Mouse (Mus musculus) kidney, adult 2 months (tissue): ENCODE measurements around the gene Endog. TPM values are rescaled to one million over a fixed set of nuclear protein-coding genes. Genes with fewer than 3 reads are reported as not detected.
"Not testable (repeated sequence)": the region's sequence is repeated elsewhere in the genome, so short reads cannot be mapped to it uniquely, and the experiment has no call there.

Experiments
- DNase-seq: peaks from one replicate; pipeline ENCODE4 v3.0.0; 2021
- H3K27ac ChIP-seq: fragments of 200-500 bp; 2 replicates; pipeline ENCODE4 v1.5.1; 2012; ENCODE audit warnings: low read depth, low read length, control low read depth, inconsistent platforms; ENCODE audit not compliant: insufficient read depth
- H3K27me3 ChIP-seq: fragments of 200-500 bp; replicated peaks from 2 replicates; pipeline ENCODE4 v1.6.1; 2012; ENCODE audit warnings: mild to moderate bottlenecking, moderate library complexity, low read length, inconsistent platforms; ENCODE audit not compliant: control insufficient read depth, insufficient read depth
- H3K36me3 ChIP-seq: fragments of 200-500 bp; 2 replicates; pipeline ENCODE4 v1.6.1; 2012; ENCODE audit warnings: mild to moderate bottlenecking, moderate library complexity, low read length, inconsistent platforms; ENCODE audit not compliant: control insufficient read depth, insufficient read depth
- H3K4me1 ChIP-seq: fragments of 200-500 bp; 2 replicates; pipeline ENCODE4 v1.6.1; 2011; ENCODE audit warnings: low read length; ENCODE audit not compliant: control insufficient read depth, insufficient read depth
- H3K4me3 ChIP-seq: fragments of 200-500 bp; 2 replicates; pipeline ENCODE4 v1.5.1; 2011; ENCODE audit warnings: mild to moderate bottlenecking, low read depth, low read length, control low read depth; ENCODE audit not compliant: insufficient read depth
- CTCF ChIP-seq: fragments of 200-500 bp; conservative IDR thresholded peaks from 2 replicates; pipeline ENCODE4 v1.5.1; 2011; ENCODE audit warnings: low read depth, mild to moderate bottlenecking, control low read depth, low read length, moderate library complexity, mixed read lengths; ENCODE audit not compliant: insufficient read depth, insufficient read length
- POLR2A ChIP-seq: fragments of 200-500 bp; IDR thresholded peaks from one replicate; pipeline ENCODE4 v1.6.1; 2011; ENCODE audit warnings: low read depth, low read length, control low read depth
- WGBS: fragments of 180-500 bp; shearing (Covaris S2); methylation state at CpG from one replicate; pipeline ENCODE4 v1.1.7; 2018; 5-methylcytosine and 5-hydroxymethylcytosine counted together
- polyA plus RNA-seq: library from polyadenylated mRNA; depleted of rRNA; stranded (reverse); fragments of >200 nt; gene quantifications from 2 replicates; pipeline ENCODE4 v1.2.3, GENCODE M21; 2012; rRNA removed

Gene Endog
- polyA plus RNA-seq, result 78.0 and 98.0 TPM in 2 replicates

- Histone ChIP-seq H3K36me3 (no peaks in the 10 kb centered on the region), H3K27me3 (no peaks in the 10 kb centered on the region), H3K4me3 (peak within 1 kb of the TSS; percentile 68), H3K4me1 (peaks cover 4% of the 10 kb centered on the region; the same call in 1 of the 2 replicates), H3K27ac (peak within 1 kb of the TSS; percentile 48)
- under 1% methylated on average over 75 of the region's 75 CpGs for WGBS
- DNase-seq, result peak; percentile 95
- TF ChIP-seq POLR2A (peak; percentile 97), CTCF (no peak)
These were observed at the start of gene Endog for GRCm38 (mm10) chr2:30171371-30171996. Gene Endog, plus strand, starts transcription at chr2:30171493.

DNA sequence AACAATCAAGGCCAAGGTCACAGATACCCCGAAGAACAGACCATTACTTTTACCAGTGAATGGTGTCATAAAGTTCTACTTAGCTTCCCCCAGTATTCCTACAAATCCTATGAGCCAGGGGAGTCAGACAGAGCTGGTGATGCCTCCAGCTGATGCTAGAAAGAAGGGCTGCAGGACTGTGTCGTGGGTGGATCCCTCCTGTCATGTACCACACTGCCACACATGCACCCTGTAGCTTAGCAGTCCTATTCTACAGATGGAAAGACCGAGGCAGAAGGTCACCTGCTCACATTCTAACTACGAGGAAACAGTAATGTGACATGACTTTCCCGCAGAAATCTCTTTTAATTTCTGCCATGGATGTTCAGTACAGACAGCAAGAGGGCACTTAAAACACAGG, 48.5 kb upstream of the Endog start:
- Histone ChIP-seq H3K4me1 (peaks cover 17% of the 10 kb centered on the region; the same call in 1 of the 2 replicates), H3K27ac (no peak overlapping the region), H3K4me3 (no peak overlapping the region), H3K36me3 (no peaks in the 10 kb centered on the region), H3K27me3 (no peaks in the 10 kb centered on the region)
- no peak for DNase-seq
- WGBS, result 77% methylated on average over 5 of the region's 5 CpGs
- TF ChIP-seq POLR2A (no peak), CTCF (no peak)

GRCm38 (mm10) chr2:30123729-30124471, 47.4 kb upstream of the Endog start:
- TF ChIP-seq CTCF, result no peak
- no peak for TF ChIP-seq POLR2A
- peaks cover 17% of the 10 kb centered on the region; the same call in 1 of the 2 replicates for H3K4me1 ChIP-seq
- WGBS, result 2% methylated on average over 44 of the region's 44 CpGs
- no peaks in the 10 kb centered on the region for H3K36me3 ChIP-seq
- H3K27me3 ChIP-seq, result no peaks in the 10 kb centered on the region
- H3K4me3 ChIP-seq, result peak overlapping the region; percentile 73
- peak; percentile 34 for DNase-seq
- H3K27ac ChIP-seq, result peak overlapping the region; percentile 72

GRCm38 (mm10) chr2:30124472-30125274, 46.6 kb upstream of the Endog start, which contains the start of gene Zer1:
Gene Zer1, minus strand, starts transcription at chr2:30124585.
- peak within 1 kb of the TSS; percentile 73 for H3K4me3 ChIP-seq
- H3K4me1 ChIP-seq, result peaks cover 19% of the 10 kb centered on the region; the same call in 1 of the 2 replicates
- H3K27ac ChIP-seq, result peak within 1 kb of the TSS; percentile 94
- no peaks in the 10 kb centered on the region for H3K36me3 ChIP-seq
- no peaks in the 10 kb centered on the region for H3K27me3 ChIP-seq
- 10% methylated on average over 31 of the region's 31 CpGs for WGBS
- TF ChIP-seq CTCF (no peak), POLR2A (peak; percentile 69)
- DNase-seq, result peak; percentile 98

- TF ChIP-seq POLR2A (no peak), CTCF (peak; percentile 38; the same call in 1 of the 2 replicates)
- Histone ChIP-seq H3K4me3 (no peak overlapping the region), H3K27me3 (no peaks in the 10 kb centered on the region), H3K36me3 (no peaks in the 10 kb centered on the region), H3K4me1 (peaks cover 20% of the 10 kb centered on the region; the same call in 1 of the 2 replicates), H3K27ac (no peak overlapping the region)
- 25% methylated on average over 2 of the region's 2 CpGs for WGBS
- DNase-seq, result peak; percentile 74
These were observed 42.5 kb upstream of the Endog start for GRCm38 (mm10) chr2:30128789-30129188.

GRCm38 (mm10) chr2:30130156-30130555, 41.1 kb upstream of the Endog start:
- Histone ChIP-seq H3K27me3 (no peaks in the 10 kb centered on the region), H3K36me3 (no peaks in the 10 kb centered on the region), H3K4me1 (peaks cover 15% of the 10 kb centered on the region; the same call in 1 of the 2 replicates), H3K4me3 (no peak overlapping the region), H3K27ac (peak overlapping the region; percentile 79; the same call in 1 of the 2 replicates)
- DNase-seq, result peak; percentile 78
- no peak for TF ChIP-seq POLR2A
- no peak for TF ChIP-seq CTCF
- WGBS, result 48% methylated on average over 4 of the region's 4 CpGs

DNA sequence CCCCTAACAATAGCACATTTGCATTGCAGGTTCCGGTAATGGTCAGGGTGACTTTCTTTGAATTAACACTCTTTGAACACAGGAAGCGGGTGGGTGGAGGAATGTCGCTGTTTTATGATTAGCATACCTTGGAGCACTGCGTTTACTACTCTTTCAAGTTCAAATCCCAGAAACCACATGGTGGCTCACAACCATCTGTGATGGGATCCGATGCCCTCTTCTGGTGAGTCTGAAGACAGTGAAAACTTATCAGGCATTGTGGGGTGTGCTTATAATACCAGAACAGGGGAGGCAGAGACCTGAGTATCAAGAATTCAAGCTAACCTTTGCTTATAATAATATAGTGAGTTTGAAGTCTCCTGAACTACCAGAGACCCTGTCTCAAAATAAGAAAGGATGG, 40.1 kb upstream of the Endog start:
- not testable (repeated sequence) for H3K36me3 ChIP-seq, H3K27ac ChIP-seq, H3K27me3 ChIP-seq, H3K4me3 ChIP-seq, DNase-seq
- 52% methylated on average over 5 of the region's 5 CpGs for WGBS
- H3K4me1 ChIP-seq, result peaks cover 24% of the 10 kb centered on the region; the same call in 1 of the 2 replicates
